Mouse (Mus musculus) cerebellum, adult 11 months (tissue): ENCODE results near the gene Adamts20.
"Not testable (repeated sequence)": the region's sequence is repeated elsewhere in the genome, so short reads cannot be mapped to it uniquely, and the experiment has no call there.

Experiments
- DNase-seq: peaks from one replicate; pipeline ENCODE4 v3.0.0; 2022

Gene Adamts20

GRCm38 (mm10) chr15:94465318-94465717 lies at the start of gene Adamts20:
TSS of gene Adamts20 (minus strand) at chr15:94465418.
- DNase-seq: no peak

- no peak for DNase-seq
Observed at GRCm38 (mm10) chr15:94503451-94504215, 38.4 kb upstream of the Adamts20 start.

GRCm38 (mm10) chr15:94499260-94499659 lies 34.0 kb upstream of the Adamts20 start:
- no peak for DNase-seq

GRCm38 (mm10) chr15:94495936-94496335 lies 30.7 kb upstream of the Adamts20 start:
- DNase-seq: no peak

GRCm38 (mm10) chr15:94494445-94494844 lies 29.2 kb upstream of the Adamts20 start:
- no peak for DNase-seq

- no peak for DNase-seq
Observed at GRCm38 (mm10) chr15:94489433-94489832, 24.2 kb upstream of the Adamts20 start.

- DNase-seq: not testable (repeated sequence)
Observed at GRCm38 (mm10) chr15:94488028-94488427, 22.8 kb upstream of the Adamts20 start.

- DNase-seq: no peak
Observed at GRCm38 (mm10) chr15:94482555-94482954, 17.3 kb upstream of the Adamts20 start.

- DNase-seq: no peak
Observed at GRCm38 (mm10) chr15:94480792-94481191, 15.6 kb upstream of the Adamts20 start.

- DNase-seq: no peak
Observed at GRCm38 (mm10) chr15:94480248-94480647, 15.0 kb upstream of the Adamts20 start.

- no peak for DNase-seq
Observed at GRCm38 (mm10) chr15:94479513-94480136, 14.4 kb upstream of the Adamts20 start.

- no peak for DNase-seq
Observed at GRCm38 (mm10) chr15:94478706-94479105, 13.5 kb upstream of the Adamts20 start.

- DNase-seq: no peak
Observed at GRCm38 (mm10) chr15:94477287-94477686, 12.1 kb upstream of the Adamts20 start.

GRCm38 (mm10) chr15:94475975-94476374 lies 10.8 kb upstream of the Adamts20 start:
- DNase-seq: no peak

GRCm38 (mm10) chr15:94470361-94470760 lies 5.1 kb upstream of the Adamts20 start:
- no peak for DNase-seq

GRCm38 (mm10) chr15:94464881-94465280 lies 337 bp downstream of the Adamts20 start:
- DNase-seq: no peak

- DNase-seq: no peak
Observed at GRCm38 (mm10) chr15:94463251-94463650, 2.0 kb downstream of the Adamts20 start.

- no peak for DNase-seq
Observed at GRCm38 (mm10) chr15:94462206-94462605, 3.0 kb downstream of the Adamts20 start.

- DNase-seq: no peak
Observed at GRCm38 (mm10) chr15:94461166-94461565, 4.1 kb downstream of the Adamts20 start.

GRCm38 (mm10) chr15:94457636-94458390 lies 7.4 kb downstream of the Adamts20 start:
- no peak for DNase-seq

GRCm38 (mm10) chr15:94452848-94453247 lies 12.4 kb downstream of the Adamts20 start:
- DNase-seq: no peak

- DNase-seq: no peak
Observed at GRCm38 (mm10) chr15:94451600-94451999, 13.6 kb downstream of the Adamts20 start.

- no peak for DNase-seq
Observed at GRCm38 (mm10) chr15:94444437-94445136, 20.6 kb downstream of the Adamts20 start.
